Mouse (Mus musculus) neural tube, postnatal 0 days (tissue): ENCODE measurements around the gene Htr5b. TPM values are rescaled to one million over a fixed set of nuclear protein-coding genes. Genes with fewer than 3 reads are reported as not detected.

Experiments used
- polyA plus RNA-seq: library from polyadenylated mRNA; unstranded; fragments of >200 nt; fragmentation: Nextera tagmentation; extraction: Ambion mirVana; gene quantifications from 2 replicates; pipeline ENCODE4 v1.2.1, GENCODE M21; 2015

The Htr5b gene
- 2.6 and 3.4 TPM in 2 replicates for polyA plus RNA-seq

GRCm38 (mm10) chr1:121528399-121528720 is at the start of gene Htr5b:
Htr5b (minus strand) TSS chr1:121528465.

DNA sequence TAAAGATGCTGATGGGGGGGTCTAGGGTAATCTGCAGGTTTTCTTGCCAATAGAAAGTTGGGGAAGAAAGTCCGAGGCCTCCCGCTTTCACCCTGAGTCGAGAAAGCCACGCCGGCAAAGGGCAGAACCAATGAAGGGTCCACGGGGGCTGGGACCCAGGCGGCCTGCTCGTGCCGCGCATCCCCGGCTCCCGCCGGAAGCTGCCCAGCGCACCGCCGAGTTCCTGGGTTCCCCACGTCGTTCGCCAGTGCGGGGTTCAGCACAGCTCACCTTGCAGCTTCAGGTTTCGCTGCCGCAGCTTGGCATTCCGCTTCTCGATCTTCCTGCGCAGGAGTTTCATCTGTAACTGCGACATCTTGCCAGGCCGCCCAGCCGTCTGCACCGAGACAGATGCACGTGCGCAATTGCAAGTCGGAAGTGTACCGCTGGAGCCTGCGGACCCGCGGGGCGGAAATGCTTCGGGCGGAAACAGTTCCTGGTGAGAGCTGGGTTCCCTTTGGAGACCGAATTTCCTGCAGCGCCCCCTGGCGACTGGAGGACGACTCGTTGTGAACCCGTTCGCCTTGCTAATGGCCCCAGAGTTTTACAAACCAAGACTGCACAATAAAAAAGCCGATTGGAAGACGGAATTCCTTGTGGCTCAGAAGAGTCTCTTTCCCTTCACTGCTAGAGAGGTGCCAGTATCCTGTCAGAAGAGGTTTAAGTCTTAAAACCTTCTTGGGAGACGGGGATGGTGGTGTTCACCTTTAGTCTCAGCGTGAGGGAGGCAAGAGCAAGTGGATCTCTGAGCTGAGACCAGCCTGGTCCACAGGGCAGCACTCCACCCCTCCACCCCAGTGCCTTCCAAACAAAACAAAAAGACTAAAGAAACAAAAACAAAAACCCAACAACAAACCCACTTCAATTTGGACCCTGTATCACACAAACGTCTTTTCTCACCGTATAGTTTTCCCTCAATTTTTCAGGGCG is 39.5 kb upstream of the Htr5b start, which contains the start of gene Ddx18:
Ddx18 (minus strand) TSS at position 469 of the 969 bp plus-strand sequence.

Other genes starting within 250 kb of the Htr5b start
- gene Insig2, start 195.9 kb downstream of the Htr5b start, polyA plus RNA-seq, result 51.0 and 55.4 TPM in 2 replicates
- 7.5 and 8.4 TPM in 2 replicates for gene Ccdc93, start 97.4 kb downstream of the Htr5b start, polyA plus RNA-seq
- 34.1 and 36.4 TPM in 2 replicates for gene Ddx18, start 39.5 kb upstream of the Htr5b start, polyA plus RNA-seq